Mouse (Mus musculus): Measurements from ENCODE around the gene 4930447F04Rik. TPM values are rescaled to one million over a fixed set of nuclear protein-coding genes. Genes with fewer than 3 reads are reported as not detected.

The 4930447F04Rik gene
- not detected in 2 replicates for polyA plus RNA-seq (2015; fragmentation: Nextera tagmentation; extraction: Ambion mirVana)

DNA sequence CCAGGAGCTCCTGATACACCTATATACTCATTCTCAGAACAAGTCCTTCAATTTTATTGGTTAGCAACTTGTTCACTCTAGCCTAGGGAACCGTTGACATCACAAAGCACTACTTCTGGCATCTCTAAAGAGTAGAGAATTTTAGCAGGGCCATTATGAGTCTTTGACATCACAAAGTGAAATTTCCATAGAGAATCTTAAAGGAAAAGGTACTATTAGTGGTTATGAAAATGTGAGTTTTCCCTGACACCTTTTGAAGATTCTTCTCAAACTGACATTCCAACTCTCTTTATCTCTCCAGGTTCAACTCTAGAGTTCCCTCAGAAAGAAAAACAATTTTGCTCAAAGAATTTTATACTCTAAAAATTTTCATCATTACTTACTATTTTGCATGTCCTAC is at the start of gene 4930447F04Rik:
4930447F04Rik (minus strand) TSS at position 101 of the 400 bp plus-strand sequence.
- Histone ChIP-seq H3K4me1 (ENCODE audit: insufficient read depth) (no peaks in the 10 kb centered on the region), H3K4me3 (ENCODE audit: low read depth, low read length) (no peak within 1 kb of the TSS), H3K4me2 (ENCODE audit: low read depth, low read length) (no peak within 1 kb of the TSS), H3K36me3 (replicated peaks; ENCODE audit: insufficient read depth, low read length) (no peaks in the 10 kb centered on the region), H3K27ac (ENCODE audit: low read depth) (no peak within 1 kb of the TSS), H3K9me3 (ENCODE audit: low read length) (no peaks in the 10 kb centered on the region), H3K27me3 (ENCODE audit: insufficient read depth, low read length) (no peaks in the 10 kb centered on the region), H3K9ac (replicated peaks) (no peak within 1 kb of the TSS)
- WGBS (ENCODE audit: insufficient replicate concordance): 50% methylated on average over 1 of the region's 1 CpGs
- TF ChIP-seq EP300 (IDR thresholded peaks at IDR 0.05; ENCODE audit: low read depth) (no peak), CTCF (IDR thresholded peaks at IDR 0.05; ENCODE audit: low read depth) (no peak)
- DNase-seq (no peak), ATAC-seq (no peak)

Measured in liver, postnatal 0 days (tissue).